Mouse (Mus musculus): Measurements from ENCODE around the gene 1700001C19Rik.

1700001C19Rik gene

GRCm38 (mm10) chr17:47376779-47377280 is 60.3 kb downstream of the 1700001C19Rik start:
- no peak for DNase-seq (ENCODE audit: low spot score)

- no peak for DNase-seq (ENCODE audit: low spot score)
Measured at GRCm38 (mm10) chr17:47373991-47374390, 63.2 kb downstream of the 1700001C19Rik start.

DNA sequence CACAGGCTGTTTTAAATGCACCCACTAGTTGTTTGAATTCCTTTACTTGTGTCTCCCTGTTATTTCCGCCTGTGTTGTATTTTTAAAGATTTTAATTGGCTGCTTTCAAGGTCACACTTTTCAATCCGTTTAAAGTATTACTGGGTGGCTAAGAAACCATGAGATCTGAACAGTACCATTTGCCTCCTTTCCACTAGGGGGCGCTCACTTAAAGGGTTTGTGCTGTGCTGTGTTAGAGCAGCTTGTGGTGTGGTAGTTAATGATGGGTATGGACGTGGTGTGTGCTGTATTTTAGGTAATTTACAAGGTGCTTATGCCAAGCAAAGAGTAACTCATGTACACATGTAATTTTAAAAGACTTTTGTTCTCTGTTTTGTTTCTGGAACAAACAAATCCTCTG is 65.7 kb downstream of the 1700001C19Rik start:
- DNase-seq (ENCODE audit: low spot score), result peak; percentile 88

DNA sequence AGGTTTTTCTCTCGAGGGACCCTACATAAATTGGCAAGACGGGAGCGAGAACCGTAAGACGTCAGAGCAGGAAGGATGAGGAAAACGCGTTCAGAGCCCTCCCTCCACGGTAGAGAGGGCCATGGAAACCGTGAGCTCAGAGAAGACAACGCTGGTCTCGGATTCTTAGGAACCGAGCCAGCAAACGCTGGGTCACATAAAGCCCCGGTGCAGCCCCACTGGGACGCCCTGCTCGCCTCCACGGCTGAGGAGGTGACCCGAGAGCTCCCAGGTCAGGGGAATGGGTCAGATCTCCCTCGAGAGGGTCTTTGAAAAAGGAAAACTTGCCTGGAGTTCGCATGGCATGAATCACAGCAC is 68.1 kb downstream of the 1700001C19Rik start:
- no peak for DNase-seq (ENCODE audit: low spot score)

GRCm38 (mm10) chr17:47368401-47369086 is 68.6 kb downstream of the 1700001C19Rik start, which contains the start of gene Mrps10:
TSS of gene Mrps10 (plus strand) at chr17:47368887.
- peak; percentile 97 for DNase-seq (ENCODE audit: low spot score)
